Mouse (Mus musculus) mesoderm, embryonic 11.5 days (tissue): ENCODE results near the gene Neurl2.
"Not testable (repeated sequence)": the region's sequence is repeated elsewhere in the genome, so short reads cannot be mapped to it uniquely, and the experiment has no call there.

Experiments used
- DNase-seq: peaks from one replicate; pipeline ENCODE4 v3.0.0-alpha.2; 2012; ENCODE audit warnings: low read depth, low spot score

Gene Neurl2

DNA sequence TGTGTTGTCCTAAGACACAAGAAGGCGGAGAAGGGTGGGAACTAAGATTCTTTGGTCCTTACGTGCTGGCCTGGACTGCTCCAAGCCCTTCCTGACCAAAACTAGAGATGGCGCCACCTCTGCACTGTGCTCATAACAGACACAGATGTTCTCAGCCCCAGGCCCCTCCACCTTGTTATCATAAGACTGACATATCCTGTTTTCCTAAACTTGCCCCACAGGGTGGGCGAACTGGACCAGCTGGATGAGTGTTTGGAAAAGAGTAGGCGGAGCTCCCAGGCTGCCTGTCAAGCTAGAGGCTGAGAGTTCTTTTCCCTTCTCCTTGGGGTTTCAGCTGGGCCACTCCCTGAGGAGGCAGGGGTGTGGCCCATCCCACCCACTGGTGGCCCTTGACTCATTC is 15.6 kb downstream of the Neurl2 start:
- DNase-seq, result peak; percentile 49

DNA sequence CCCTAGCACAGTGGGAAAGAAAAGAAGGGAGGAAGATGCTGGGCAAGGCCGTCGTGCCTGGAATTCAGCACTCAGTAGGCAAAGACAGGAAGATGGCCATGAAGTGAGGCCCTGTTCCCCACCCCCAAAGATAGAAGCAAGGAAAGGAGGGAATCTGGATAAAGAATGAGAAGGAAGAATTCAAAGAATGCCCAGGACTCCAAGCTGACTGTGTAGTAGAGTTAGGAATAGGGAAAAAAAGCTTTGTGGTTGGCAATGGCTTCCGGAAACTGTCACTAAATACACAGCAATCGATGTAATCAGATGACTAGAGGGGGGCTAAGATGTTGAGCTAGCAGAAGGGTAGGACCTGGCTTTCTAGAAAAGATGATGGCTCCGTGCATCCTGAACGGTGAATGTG is 16.1 kb downstream of the Neurl2 start:
- DNase-seq, result no peak

DNA sequence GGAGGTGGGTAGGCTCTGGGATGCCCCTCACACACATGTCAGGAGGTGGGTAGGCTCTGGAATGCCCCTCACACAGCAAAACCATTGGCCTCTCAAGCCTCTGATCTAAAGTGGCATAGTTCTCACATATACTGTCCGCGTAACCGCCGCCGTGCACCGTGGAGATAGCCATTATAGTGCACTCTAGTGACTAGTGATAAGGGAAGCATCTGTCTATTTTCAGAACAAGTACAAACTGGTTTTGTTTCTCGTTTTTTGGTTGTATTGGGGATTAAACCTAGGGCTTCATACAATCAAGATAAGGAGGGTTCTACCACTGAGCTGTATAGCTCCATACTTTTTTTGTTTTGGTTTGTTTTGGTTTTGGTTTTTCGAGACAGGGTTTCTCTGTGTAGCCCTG is 17.4 kb downstream of the Neurl2 start:
- DNase-seq, result no peak

DNA sequence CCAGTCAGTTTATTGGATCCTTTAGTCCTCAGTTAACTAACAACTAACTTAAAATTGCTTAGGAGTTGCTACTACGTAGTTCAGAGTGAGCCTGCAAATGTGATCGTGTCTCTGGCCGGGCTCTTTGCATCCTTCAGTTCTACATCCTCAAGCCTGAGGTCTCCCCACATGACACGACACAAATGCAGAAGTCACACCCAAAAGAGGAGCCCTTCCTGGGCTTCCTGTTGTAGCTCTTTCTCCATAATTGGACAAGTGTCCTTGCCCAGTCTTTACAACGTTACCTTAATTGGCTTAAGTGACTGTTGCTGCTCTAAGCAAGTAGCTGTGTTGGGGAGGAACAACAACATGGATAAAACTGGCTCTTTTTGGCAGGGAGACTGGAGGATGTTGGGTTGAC is 17.9 kb downstream of the Neurl2 start:
- DNase-seq, result no peak

DNA sequence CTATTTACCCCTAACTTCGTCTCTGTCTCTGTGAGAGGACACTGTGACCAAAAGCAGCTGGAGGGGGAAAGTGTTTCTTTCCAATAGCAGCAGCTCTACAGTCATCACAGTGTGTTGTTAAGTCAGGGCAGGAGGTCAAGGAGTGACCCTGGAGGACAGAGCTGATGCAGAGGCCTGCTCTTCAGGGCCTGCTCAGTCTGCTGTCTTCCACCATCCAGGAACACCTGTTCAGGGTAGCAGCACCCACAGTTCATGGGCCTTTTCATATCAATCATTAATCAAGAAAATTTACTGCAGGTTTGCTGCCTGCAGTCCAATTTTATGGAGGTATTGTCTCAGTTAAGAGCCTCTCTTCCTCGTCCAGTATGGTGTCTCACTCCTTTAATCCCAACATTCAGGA is 19.7 kb downstream of the Neurl2 start:
- no peak for DNase-seq

DNA sequence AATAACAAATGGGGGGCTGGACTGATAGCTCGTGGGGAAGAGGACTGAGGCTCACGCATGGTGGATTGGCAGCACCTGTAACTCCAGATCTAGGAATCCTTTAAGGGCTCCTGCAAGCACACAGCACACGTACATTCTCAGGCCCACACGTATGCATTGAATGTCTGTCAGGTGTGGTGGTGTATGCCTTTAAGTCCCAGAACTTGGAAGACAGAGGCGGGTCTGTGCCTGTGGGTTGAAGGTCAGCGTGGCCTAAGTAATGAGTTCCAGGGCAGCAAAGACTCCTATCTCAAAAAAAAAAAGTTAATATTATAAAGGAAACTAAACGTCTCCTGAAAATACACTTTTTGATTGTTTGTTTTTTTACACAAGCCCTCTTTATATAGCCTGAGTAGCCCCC is 26.6 kb downstream of the Neurl2 start:
- no peak for DNase-seq

GRCm38 (mm10) chr2:164805332-164805718 is 27.9 kb downstream of the Neurl2 start:
- no peak for DNase-seq

- peak; percentile 99 for DNase-seq
Observed at GRCm38 (mm10) chr2:164804533-164805331, 28.5 kb downstream of the Neurl2 start, which contains the start of the genes Acot8 and Zswim3. Gene Acot8, minus strand, starts transcription at chr2:164804882. Gene Zswim3, plus strand, starts transcription at chr2:164805098.

DNA sequence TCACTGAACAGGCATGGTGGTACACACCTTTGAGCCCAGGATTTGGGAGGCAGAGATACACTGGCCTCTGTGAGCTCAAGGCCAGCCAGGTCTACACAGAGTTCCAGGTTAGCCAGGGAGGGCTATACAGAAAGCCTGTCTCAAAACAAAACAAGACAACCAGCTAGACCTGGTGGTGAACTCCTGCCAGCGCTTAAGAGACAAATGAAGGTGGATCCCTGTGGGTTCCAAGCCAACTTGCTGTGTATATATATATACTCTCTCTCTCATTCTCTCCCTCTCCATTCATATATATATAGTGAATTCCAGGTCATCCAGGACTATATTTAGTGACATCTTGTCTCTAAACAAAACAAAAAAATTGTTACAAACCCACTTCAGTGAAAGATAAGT is 29.3 kb downstream of the Neurl2 start:
- DNase-seq, result no peak

GRCm38 (mm10) chr2:164803201-164803920 is 29.9 kb downstream of the Neurl2 start:
- DNase-seq, result no peak

GRCm38 (mm10) chr2:164800252-164801004 is 32.8 kb downstream of the Neurl2 start:
- no peak for DNase-seq

DNA sequence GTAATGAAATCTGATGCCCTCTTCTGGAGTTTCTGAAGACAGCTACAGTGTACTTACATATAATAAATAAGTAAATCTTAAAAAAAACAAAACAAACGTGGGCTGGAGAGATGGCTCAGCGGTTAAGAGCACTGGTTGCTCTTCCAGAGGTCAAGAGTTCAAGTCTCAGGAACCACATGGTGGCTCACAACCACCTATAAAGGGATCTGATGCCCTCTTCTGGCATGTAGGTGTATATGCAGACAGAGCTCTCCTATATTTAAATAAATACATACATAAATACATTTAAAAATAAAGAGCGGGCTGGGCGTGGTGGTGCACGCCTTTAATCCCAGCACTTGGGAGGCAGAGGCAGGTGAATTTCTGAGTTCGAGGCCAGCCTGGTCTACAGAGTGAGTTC is 34.7 kb downstream of the Neurl2 start:
- DNase-seq, result not testable (repeated sequence)

DNA sequence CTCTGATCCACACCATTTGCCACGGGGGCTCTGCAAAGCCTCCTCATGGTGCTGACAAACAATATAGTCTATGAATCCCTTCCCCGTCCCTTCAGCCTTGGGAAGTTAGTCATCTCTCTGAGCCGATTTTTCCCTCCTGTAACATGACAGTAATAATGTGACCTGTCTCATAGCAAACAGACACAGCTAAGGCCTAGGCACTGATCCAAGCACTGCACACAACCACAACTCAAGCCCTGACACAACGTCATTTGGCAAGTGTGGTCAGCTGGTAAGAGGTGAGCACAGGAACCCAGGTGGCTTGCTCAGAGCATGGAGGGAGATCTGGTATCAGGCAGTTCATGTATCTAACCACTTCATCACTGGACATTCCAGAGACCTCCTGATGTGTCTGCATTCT is 37.4 kb downstream of the Neurl2 start:
- DNase-seq, result no peak

- DNase-seq, result peak; percentile 89
Observed at GRCm38 (mm10) chr2:164794293-164794692, 39.0 kb downstream of the Neurl2 start.

- DNase-seq, result no peak
Observed at GRCm38 (mm10) chr2:164793772-164794171, 39.5 kb downstream of the Neurl2 start.

- peak; percentile 65 for DNase-seq
Observed at GRCm38 (mm10) chr2:164793236-164793635, 40.0 kb downstream of the Neurl2 start.

DNA sequence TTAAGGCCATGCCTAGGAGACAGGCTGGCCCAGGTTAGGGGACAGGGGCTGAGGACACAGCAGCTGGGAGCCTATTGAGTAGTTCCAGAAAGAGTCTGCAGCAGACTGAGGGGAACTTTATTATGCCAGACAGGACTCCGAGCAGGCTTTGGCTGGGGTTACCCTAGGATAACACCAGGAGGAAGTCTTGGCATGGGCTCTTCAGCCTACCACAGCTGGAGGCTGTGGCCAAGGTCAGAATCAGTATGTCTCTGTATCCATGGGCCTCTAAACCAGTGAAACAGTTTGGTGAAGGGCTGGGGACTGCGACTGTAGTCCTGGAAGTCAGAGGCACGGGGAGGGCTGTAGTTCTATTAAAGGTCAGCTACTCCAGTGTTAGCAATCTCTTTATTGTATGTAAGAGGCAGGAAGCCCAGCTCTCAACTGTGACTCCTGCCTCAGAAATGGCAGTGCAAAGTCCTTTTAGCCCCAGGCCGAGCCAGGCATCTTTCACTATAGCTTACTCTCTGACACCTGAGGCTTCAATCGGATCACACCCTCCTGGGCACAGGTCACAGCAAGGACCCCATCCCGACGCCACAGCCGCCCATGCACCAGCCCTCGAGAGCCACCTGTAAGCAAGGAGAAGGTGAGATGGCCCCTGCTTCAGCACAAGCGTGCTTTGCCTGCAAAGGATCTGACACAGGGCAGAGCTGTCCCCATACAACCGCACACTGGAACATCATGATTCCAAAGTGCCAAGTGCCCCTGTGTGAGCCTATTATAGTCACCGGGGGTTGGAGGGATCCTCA is 40.7 kb downstream of the Neurl2 start:
- no peak for DNase-seq

- no peak for DNase-seq
Observed at GRCm38 (mm10) chr2:164791841-164792261, 41.4 kb downstream of the Neurl2 start.

- no peak for DNase-seq
Observed at GRCm38 (mm10) chr2:164790451-164790850, 42.8 kb downstream of the Neurl2 start.

GRCm38 (mm10) chr2:164788411-164788810 is 44.8 kb downstream of the Neurl2 start:
- DNase-seq, result no peak

- DNase-seq, result no peak
Observed at GRCm38 (mm10) chr2:164787779-164788178, 45.5 kb downstream of the Neurl2 start.
